ENCODE assay signal across 29 mouse cellular contexts in genomic region chr17:33494586-33494985, GRCm38 (mm10). TPM values are rescaled to one million over a fixed set of nuclear protein-coding genes. Genes with fewer than 3 reads are reported as not detected.
DNase-seq lines count a peak whose midpoint lies in the region; ATAC-seq and TF ChIP-seq lines count a peak whose summit lies in the region.
"Had no signal": no experiment of that assay in that cellular context is flagged by ENCODE, and none has a peak within 500 bp of the region (broad histone marks: within the 10 kb centered on the region; RNA-seq: fewer than 3 reads in every experiment).

No protein-coding gene starts in this region.

- no peak for TF ChIP-seq POLR2A in lung, adult 2 months (IDR thresholded peaks at IDR 0.05; ENCODE audit: borderline replicate concordance, extremely low read depth, low read depth, low read length)

- H3K36me3 ChIP-seq in lung, postnatal 0 days (ENCODE audit: insufficient read depth, low read length): no peaks in the 10 kb centered on the region
- H3K36me3 ChIP-seq: embryonic facial prominence, embryonic 12.5 days; forebrain, embryonic 10.5 days; heart, embryonic 10.5 days; heart, embryonic 15.5 days; intestine, embryonic 15.5 days; limb, embryonic 12.5 days; liver, embryonic 15.5 days; midbrain, embryonic 10.5 days; midbrain, embryonic 15.5 days; stomach, embryonic 15.5 days had no signal

- no peaks in the 10 kb centered on the region for H3K27me3 ChIP-seq in lung, postnatal 0 days (replicated peaks; ENCODE audit: insufficient read depth, low read length)
- H3K27me3 ChIP-seq: embryonic facial prominence, embryonic 12.5 days; heart, embryonic 15.5 days; intestine, embryonic 15.5 days; limb, embryonic 12.5 days; liver, embryonic 15.5 days; midbrain, embryonic 15.5 days; stomach, embryonic 15.5 days had no signal

- H3K4me1 ChIP-seq in lung, adult 2 months (ENCODE audit: control insufficient read depth, insufficient read depth, low read length): no peaks in the 10 kb centered on the region; the same call in 1 of the 2 replicates
- H3K4me1 ChIP-seq in lung, postnatal 0 days (ENCODE audit: insufficient read depth, low read depth, low read length): no peaks in the 10 kb centered on the region
- H3K4me1 ChIP-seq: embryonic facial prominence, embryonic 12.5 days; forebrain, embryonic 10.5 days; heart, embryonic 10.5 days; heart, embryonic 15.5 days; intestine, embryonic 15.5 days; limb, embryonic 12.5 days; liver, embryonic 15.5 days; midbrain, embryonic 10.5 days; midbrain, embryonic 15.5 days; stomach, embryonic 15.5 days had no signal

- no peak overlapping the region for H3K4me2 ChIP-seq in lung, postnatal 0 days (replicated peaks; ENCODE audit: low read depth, low read length)
- H3K4me2 ChIP-seq: embryonic facial prominence, embryonic 12.5 days; heart, embryonic 15.5 days; intestine, embryonic 15.5 days; limb, embryonic 12.5 days; liver, embryonic 15.5 days; midbrain, embryonic 15.5 days; stomach, embryonic 15.5 days had no signal

- TF ChIP-seq EP300 in lung, postnatal 0 days (IDR thresholded peaks at IDR 0.05): no peak

- peak; percentile 43 to 53 for DNase-seq in cerebellum, postnatal 10 days
- DNase-seq in cerebellum, adult 9-11 months: no peak
- peak; percentile 23 to 30 for DNase-seq in lung, adult 18-20 months
- no peak for DNase-seq in lung, adult 2 months
- peak; percentile 48 for DNase-seq in lung, postnatal 0 days (ENCODE audit: low spot score)
- peak; percentile 48 to 64 for DNase-seq in lung, postnatal 4 days
- DNase-seq in kidney, adult 9 months: no peak
- DNase-seq: cerebellum, adult 18-20 months; embryo, embryonic 11 days; forebrain, postnatal 0 days; gastrocnemius, postnatal 10 days; kidney, adult 2 months; layer of hippocampus, adult 9-11 months; right cerebral cortex, postnatal 25 days; thymus, postnatal 14 days had no signal

- H3K4me3 ChIP-seq in lung, adult 2 months (replicated peaks; ENCODE audit: extremely low read depth, low read depth, low read length): no peak overlapping the region
- no peak overlapping the region for H3K4me3 ChIP-seq in lung, postnatal 0 days (ENCODE audit: low read depth, low read length)
- H3K4me3 ChIP-seq: embryonic facial prominence, embryonic 12.5 days; forebrain, embryonic 10.5 days; heart, embryonic 10.5 days; heart, embryonic 15.5 days; intestine, embryonic 15.5 days; limb, embryonic 12.5 days; liver, embryonic 15.5 days; midbrain, embryonic 10.5 days; midbrain, embryonic 15.5 days; stomach, embryonic 15.5 days had no signal

- no peak for TF ChIP-seq CTCF in lung, adult 2 months (IDR thresholded peaks at IDR 0.05; ENCODE audit: insufficient read depth, low read length)
- no peak for TF ChIP-seq CTCF in lung, postnatal 0 days (IDR thresholded peaks at IDR 0.05)

- H3K9ac ChIP-seq in lung, postnatal 0 days (replicated peaks; ENCODE audit: low read depth): no peak overlapping the region
- H3K9ac ChIP-seq: embryonic facial prominence, embryonic 12.5 days; forebrain, postnatal 0 days; heart, embryonic 15.5 days; intestine, embryonic 15.5 days; limb, embryonic 12.5 days; liver, embryonic 15.5 days; midbrain, embryonic 15.5 days; stomach, embryonic 15.5 days had no signal

- peak; percentile 30; the same call in 1 of the 2 replicates for ATAC-seq in lung, postnatal 0 days
- no peak for ATAC-seq in erythroid progenitor cell, adult 5-6 weeks (replicated peaks; ENCODE audit: low FRiP score, poor library complexity, severe bottlenecking)
- ATAC-seq: activated CD4-positive, CD25-positive, alpha-beta regulatory T cell, adult 4 months; forebrain, postnatal 0 days; hindbrain, embryonic 16.5 days; intestine, embryonic 15.5 days; midbrain, embryonic 15.5 days had no signal

- H3K27ac ChIP-seq in lung, postnatal 0 days (ENCODE audit: low read length): no peak overlapping the region
- H3K27ac ChIP-seq: embryonic facial prominence, embryonic 12.5 days; forebrain, embryonic 10.5 days; heart, embryonic 10.5 days; heart, embryonic 15.5 days; intestine, embryonic 15.5 days; kidney, postnatal 0 days; limb, embryonic 12.5 days; liver, embryonic 15.5 days; midbrain, embryonic 10.5 days; midbrain, embryonic 15.5 days; stomach, embryonic 15.5 days had no signal

- no peaks in the 10 kb centered on the region for H3K9me3 ChIP-seq in lung, postnatal 0 days (ENCODE audit: low read length)
- H3K9me3 ChIP-seq: embryonic facial prominence, embryonic 12.5 days; heart, embryonic 10.5 days; heart, embryonic 15.5 days; intestine, embryonic 15.5 days; liver, embryonic 15.5 days; midbrain, embryonic 10.5 days; midbrain, embryonic 15.5 days; stomach, embryonic 15.5 days had no signal

RNA-seq across cellular contexts. Expression of gene Adamts10, which starts 29.4 kb away (rescaled TPM):
- polyA plus RNA-seq in lung, adult 2 months (2012; rRNA removed): 252 and 259 TPM in 2 replicates
- 79.8 and 90.6 TPM in 2 replicates for polyA plus RNA-seq in lung, postnatal 0 days (2015; fragmentation: Nextera tagmentation; extraction: Ambion mirVana)
- total RNA-seq in erythroid progenitor cell, adult 5-6 weeks (2015; ENCODE audit: low replicate concordance): 8.8 and 9.4 TPM in 2 replicates
- 4.2 and 5.6 TPM in 2 replicates for total RNA-seq in erythroid progenitor cell, adult 5-6 weeks (2017; ENCODE audit: low replicate concordance)

Comparison
In these comparisons a context has a peak if more than half of its experiments do, and no peak if none do; other contexts are left out.
1. DNase-seq: peak in cerebellum, postnatal 10 days (2 of 2), lung, adult 18-20 months (2 of 2), lung, postnatal 0 days (single experiment) and lung, postnatal 4 days (2 of 2); none in cerebellum, adult 9-11 months (single experiment), lung, adult 2 months (single experiment) and kidney, adult 9 months (single experiment).